Mouse (Mus musculus): ENCODE results near the gene Hist1h2an. TPM values are rescaled to one million over a fixed set of nuclear protein-coding genes. Genes with fewer than 3 reads are reported as not detected.
A peak's percentile ranks its signal among the peaks of the same experiment; 100 is the strongest.
"Not testable (repeated sequence)": the region's sequence is repeated elsewhere in the genome, so short reads cannot be mapped to it uniquely, and the experiment has no call there.

Hist1h2an gene
- polyA plus RNA-seq, 1 experiment from 2014 or later: 4.6 TPM

DNA sequence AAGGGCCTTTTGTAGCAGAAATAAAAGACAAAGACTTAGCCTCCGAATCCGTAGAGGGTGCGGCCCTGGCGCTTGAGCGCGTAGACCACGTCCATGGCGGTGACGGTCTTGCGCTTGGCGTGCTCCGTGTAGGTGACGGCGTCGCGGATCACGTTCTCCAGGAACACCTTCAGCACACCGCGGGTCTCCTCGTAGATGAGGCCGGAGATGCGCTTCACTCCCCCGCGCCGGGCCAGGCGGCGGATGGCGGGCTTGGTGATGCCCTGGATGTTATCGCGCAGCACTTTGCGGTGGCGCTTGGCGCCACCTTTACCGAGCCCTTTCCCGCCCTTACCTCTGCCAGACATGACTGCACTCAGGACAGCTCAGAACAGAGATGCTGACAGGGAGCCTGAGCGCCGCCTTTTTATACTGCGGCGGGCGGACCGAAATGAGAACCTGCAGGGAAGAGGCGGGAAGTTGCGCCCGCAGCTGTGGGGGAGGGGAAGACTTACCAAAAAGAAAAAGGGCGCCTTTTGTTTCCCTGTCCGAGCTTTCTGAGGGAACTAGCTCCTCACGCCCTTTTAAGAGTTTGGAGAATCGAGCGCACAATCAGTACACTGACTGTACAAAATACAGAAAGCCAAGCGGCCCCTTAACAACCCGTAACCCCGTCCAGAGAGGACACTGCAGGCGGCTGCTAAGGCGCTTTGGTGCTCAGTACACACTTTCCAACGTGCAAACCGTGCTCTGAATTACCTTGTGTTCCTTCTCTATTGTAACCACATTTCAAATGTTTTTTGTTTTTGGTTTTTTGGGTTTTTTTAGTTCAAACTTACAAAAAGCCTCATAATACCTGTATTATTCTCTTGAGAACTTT lies 36.6 kb downstream of the Hist1h2an start, which contains the start of gene Hist1h4k:
Gene Hist1h4k, minus strand, starts transcription at position 347 of the 859 bp plus-strand sequence.
- Histone ChIP-seq H3K4me3 (peak within 1 kb of the TSS; percentile 47), H3K27ac (peak within 1 kb of the TSS; percentile 94), H3K9ac (peak within 1 kb of the TSS; percentile 23), H3K4me1 (peaks cover 23% of the 10 kb centered on the region), H3K4me2 (peak within 1 kb of the TSS; percentile 53)
- not testable (repeated sequence) for H3K36me3 ChIP-seq, H3K27me3 ChIP-seq, H3K9me3 ChIP-seq
- peak; percentile 81 for ATAC-seq (ENCODE audit: insufficient number of reproducible peaks, low FRiP score, low TSS enrichment, low read depth)
- WGBS: under 1% methylated on average over 45 of the region's 56 CpGs

- H3K27ac ChIP-seq: peak overlapping the region; percentile 94
- H3K4me1 ChIP-seq: peaks cover 20% of the 10 kb centered on the region
- H3K4me3 ChIP-seq: peak overlapping the region; percentile 47
- peak overlapping the region; percentile 23 for H3K9ac ChIP-seq
- no peak for ATAC-seq (ENCODE audit: insufficient number of reproducible peaks, low FRiP score, low TSS enrichment, low read depth)
- peak overlapping the region; percentile 53 for H3K4me2 ChIP-seq
- no peaks in the 10 kb centered on the region for H3K27me3 ChIP-seq
- no peaks in the 10 kb centered on the region for H3K9me3 ChIP-seq
- no peaks in the 10 kb centered on the region for H3K36me3 ChIP-seq
- 6% methylated on average over 5 of the region's 5 CpGs for WGBS
Observed at GRCm38 (mm10) chr13:21749387-21750158, 37.4 kb downstream of the Hist1h2an start.

GRCm38 (mm10) chr13:21745006-21745405 lies 42.0 kb downstream of the Hist1h2an start:
- H3K9me3 ChIP-seq: no peaks in the 10 kb centered on the region
- H3K4me1 ChIP-seq: peaks cover 10% of the 10 kb centered on the region
- H3K9ac ChIP-seq: no peak overlapping the region
- no peak for ATAC-seq (ENCODE audit: insufficient number of reproducible peaks, low FRiP score, low TSS enrichment, low read depth)
- no peaks in the 10 kb centered on the region for H3K27me3 ChIP-seq
- no peak overlapping the region for H3K4me3 ChIP-seq
- H3K27ac ChIP-seq: no peak overlapping the region
- no peaks in the 10 kb centered on the region for H3K36me3 ChIP-seq
- WGBS: 84% methylated on average over 1 of the region's 1 CpGs
- H3K4me2 ChIP-seq: no peak overlapping the region

Small RNA genes lying within 50 kb of the gene (microRNA-seq; reads per million reads assigned to microRNA genes)
- gene Gm19658: not detected
- gene Gm44346: not detected
- gene Gm44454: not detected
- gene Gm44466: not detected

Other genes starting within 250 kb of the Hist1h2an start
- gene Olfr1366, start 244.4 kb downstream of the Hist1h2an start, polyA plus RNA-seq (2015; fragmentation: Nextera tagmentation; extraction: Ambion mirVana): 0.17 and 0.18 TPM in 2 replicates
- gene Olfr1535, start 227.3 kb downstream of the Hist1h2an start, polyA plus RNA-seq (2015; fragmentation: Nextera tagmentation; extraction: Ambion mirVana): not detected in 2 replicates
- not detected in 2 replicates for gene Olfr1364, start 205.5 kb downstream of the Hist1h2an start, polyA plus RNA-seq (2015; fragmentation: Nextera tagmentation; extraction: Ambion mirVana)
- not detected in 2 replicates for gene Olfr1362, start 173.2 kb downstream of the Hist1h2an start, polyA plus RNA-seq (2015; fragmentation: Nextera tagmentation; extraction: Ambion mirVana)
- gene Olfr11, start 144.7 kb downstream of the Hist1h2an start, polyA plus RNA-seq (2015; fragmentation: Nextera tagmentation; extraction: Ambion mirVana): not detected in 2 replicates
- not detected in 2 replicates for gene Olfr1361, start 123.8 kb downstream of the Hist1h2an start, polyA plus RNA-seq (2015; fragmentation: Nextera tagmentation; extraction: Ambion mirVana)
- gene Olfr1360, start 109.8 kb downstream of the Hist1h2an start, polyA plus RNA-seq (2015; fragmentation: Nextera tagmentation; extraction: Ambion mirVana): not detected in 2 replicates
- gene Olfr1359, start 89.1 kb downstream of the Hist1h2an start, polyA plus RNA-seq (2015; fragmentation: Nextera tagmentation; extraction: Ambion mirVana): not detected in 2 replicates
- 0.96 and 1.2 TPM in 2 replicates for gene Hist1h2bl, start 71.1 kb downstream of the Hist1h2an start, polyA plus RNA-seq (2015; fragmentation: Nextera tagmentation; extraction: Ambion mirVana)
- gene Hist1h2ai, start 70.8 kb downstream of the Hist1h2an start, polyA plus RNA-seq (2015; fragmentation: Nextera tagmentation; extraction: Ambion mirVana): 17.1 and 23.9 TPM in 2 replicates
- 3.5 and 7.6 TPM in 2 replicates for gene Hist1h3h, start 69.6 kb downstream of the Hist1h2an start, polyA plus RNA-seq (2015; fragmentation: Nextera tagmentation; extraction: Ambion mirVana)
- gene Hist1h2bm, start 65.2 kb downstream of the Hist1h2an start, polyA plus RNA-seq (2015; fragmentation: Nextera tagmentation; extraction: Ambion mirVana): 2.5 and 4.5 TPM in 2 replicates
- 1.1 and 1.2 TPM in 2 replicates for gene Hist1h4j, start 52.2 kb downstream of the Hist1h2an start, polyA plus RNA-seq (2015; fragmentation: Nextera tagmentation; extraction: Ambion mirVana)
- gene Hist1h4k, start 36.7 kb downstream of the Hist1h2an start, polyA plus RNA-seq (2015; fragmentation: Nextera tagmentation; extraction: Ambion mirVana): 4.1 TPM in 1 of 2 replicates, not detected in the other
- gene Hist1h2ak, start 33.4 kb downstream of the Hist1h2an start, polyA plus RNA-seq (2015; fragmentation: Nextera tagmentation; extraction: Ambion mirVana): 11.6 and 26.1 TPM in 2 replicates
- 4.2 TPM in 1 of 2 replicates, not detected in the other for gene Hist1h2bn, start 33.1 kb downstream of the Hist1h2an start, polyA plus RNA-seq (2015; fragmentation: Nextera tagmentation; extraction: Ambion mirVana)
- gene Hist1h1b, start 6.6 kb downstream of the Hist1h2an start, polyA plus RNA-seq (2015; fragmentation: Nextera tagmentation; extraction: Ambion mirVana): 21.1 and 23.5 TPM in 2 replicates
- 81.7 and 109 TPM in 2 replicates for gene Hist1h3i, start 3.8 kb downstream of the Hist1h2an start, polyA plus RNA-seq (2015; fragmentation: Nextera tagmentation; extraction: Ambion mirVana)
- gene Hist1h2bp, start 243 bp upstream of the Hist1h2an start, polyA plus RNA-seq (2015; fragmentation: Nextera tagmentation; extraction: Ambion mirVana): 1.00 TPM in 1 of 2 replicates, not detected in the other
- 11.7 and 18.0 TPM in 2 replicates for gene Hist1h2bq, start 23.0 kb upstream of the Hist1h2an start, polyA plus RNA-seq (2015; fragmentation: Nextera tagmentation; extraction: Ambion mirVana)
- gene Hist1h2ao, start 23.2 kb upstream of the Hist1h2an start, polyA plus RNA-seq (2015; fragmentation: Nextera tagmentation; extraction: Ambion mirVana): 1.9 TPM in 1 of 2 replicates, not detected in the other
- gene Hist1h4m, start 24.5 kb upstream of the Hist1h2an start, polyA plus RNA-seq (2015; fragmentation: Nextera tagmentation; extraction: Ambion mirVana): not detected in 2 replicates
- 9.4 and 12.8 TPM in 2 replicates for gene Hist1h4n, start 45.0 kb upstream of the Hist1h2an start, polyA plus RNA-seq (2015; fragmentation: Nextera tagmentation; extraction: Ambion mirVana)
- gene Hist1h2ap, start 46.3 kb upstream of the Hist1h2an start, polyA plus RNA-seq (2015; fragmentation: Nextera tagmentation; extraction: Ambion mirVana): 2,482 and 2,904 TPM in 2 replicates
- 12.5 and 17.9 TPM in 2 replicates for gene Hist1h2br, start 46.5 kb upstream of the Hist1h2an start, polyA plus RNA-seq (2015; fragmentation: Nextera tagmentation; extraction: Ambion mirVana)
- gene Zfp184, start 157.9 kb upstream of the Hist1h2an start, polyA plus RNA-seq (2015; fragmentation: Nextera tagmentation; extraction: Ambion mirVana): 7.8 and 8.8 TPM in 2 replicates
- 0.15 and 0.20 TPM in 2 replicates for gene Pom121l2, start 194.0 kb upstream of the Hist1h2an start, polyA plus RNA-seq (2015; fragmentation: Nextera tagmentation; extraction: Ambion mirVana)
- gene Prss16, start 222.5 kb upstream of the Hist1h2an start, polyA plus RNA-seq (2015; fragmentation: Nextera tagmentation; extraction: Ambion mirVana): 1.2 and 1.3 TPM in 2 replicates
- 4.7 and 7.2 TPM in 2 replicates for gene Hist1h2ah, start 248.3 kb upstream of the Hist1h2an start, polyA plus RNA-seq (2015; fragmentation: Nextera tagmentation; extraction: Ambion mirVana)
- 4.2 and 6.2 TPM in 2 replicates for gene Hist1h2bk, start 248.7 kb upstream of the Hist1h2an start, polyA plus RNA-seq (2015; fragmentation: Nextera tagmentation; extraction: Ambion mirVana)